Mouse (Mus musculus): ENCODE data around the gene Zfp108. TPM values are rescaled to one million over a fixed set of nuclear protein-coding genes. Genes with fewer than 3 reads are reported as not detected.

Gene Zfp108
- total RNA-seq, 2 experiments from 2014 or later: not detected

Other genes with a start within 250 kb of the Zfp108 start
- gene Vmn1r183, start 201.5 kb upstream of the Zfp108 start, total RNA-seq (2015; ENCODE audit: low replicate concordance): not detected in 2 replicates
- not detected in 2 replicates for gene Vmn1r183, start 201.5 kb upstream of the Zfp108 start, total RNA-seq (2017; ENCODE audit: low replicate concordance)
- 7.3 and 8.6 TPM in 2 replicates for gene Zfp180, start 172.9 kb upstream of the Zfp108 start, total RNA-seq (2015; ENCODE audit: low replicate concordance)
- 11.0 and 15.3 TPM in 2 replicates for gene Zfp180, start 172.9 kb upstream of the Zfp108 start, total RNA-seq (2017; ENCODE audit: low replicate concordance)
- gene Zfp112, start 142.5 kb upstream of the Zfp108 start, total RNA-seq (2015; ENCODE audit: low replicate concordance): not detected in 2 replicates
- 0.14 and 1.0 TPM in 2 replicates for gene Zfp112, start 142.5 kb upstream of the Zfp108 start, total RNA-seq (2017; ENCODE audit: low replicate concordance)
- gene Zfp235, start 120.6 kb upstream of the Zfp108 start, total RNA-seq (2015; ENCODE audit: low replicate concordance): 0.19 and 1.9 TPM in 2 replicates
- 1.4 TPM in 2 replicates for gene Zfp235, start 120.6 kb upstream of the Zfp108 start, total RNA-seq (2017; ENCODE audit: low replicate concordance)
- not detected in 2 replicates for gene Zfp114, start 79.7 kb upstream of the Zfp108 start, total RNA-seq (2015; ENCODE audit: low replicate concordance)
- gene Zfp114, start 79.7 kb upstream of the Zfp108 start, total RNA-seq (2017; ENCODE audit: low replicate concordance): 0.60 TPM in 1 of 2 replicates, not detected in the other
- 1.9 TPM in 2 replicates for gene Zfp111, start 43.4 kb upstream of the Zfp108 start, total RNA-seq (2015; ENCODE audit: low replicate concordance)
- 0.43 and 1.3 TPM in 2 replicates for gene Zfp111, start 43.4 kb upstream of the Zfp108 start, total RNA-seq (2017; ENCODE audit: low replicate concordance)
- gene Zfp109, start 17.2 kb upstream of the Zfp108 start, total RNA-seq (2015; ENCODE audit: low replicate concordance): not detected in 2 replicates
- 2.1 TPM in 1 of 2 replicates, not detected in the other for gene Zfp109, start 17.2 kb upstream of the Zfp108 start, total RNA-seq (2017; ENCODE audit: low replicate concordance)
- not detected in 2 replicates for gene Zfp93, start 15.6 kb downstream of the Zfp108 start, total RNA-seq (2015; ENCODE audit: low replicate concordance)
- gene Zfp93, start 15.6 kb downstream of the Zfp108 start, total RNA-seq (2017; ENCODE audit: low replicate concordance): 0.70 TPM in 1 of 2 replicates, not detected in the other
- gene Zfp61, start 46.4 kb downstream of the Zfp108 start, total RNA-seq (2015; ENCODE audit: low replicate concordance): 1.2 and 2.1 TPM in 2 replicates
- gene Zfp61, start 46.4 kb downstream of the Zfp108 start, total RNA-seq (2017; ENCODE audit: low replicate concordance): 0.77 and 4.0 TPM in 2 replicates
- gene Zfp94, start 61.9 kb downstream of the Zfp108 start, total RNA-seq (2015; ENCODE audit: low replicate concordance): 1.0 TPM in 1 of 2 replicates, not detected in the other
- gene Zfp94, start 61.9 kb downstream of the Zfp108 start, total RNA-seq (2017; ENCODE audit: low replicate concordance): 0.34 and 1.3 TPM in 2 replicates
- not detected in 2 replicates for gene Tescl, start 79.1 kb downstream of the Zfp108 start, total RNA-seq (2015; ENCODE audit: low replicate concordance)
- gene Tescl, start 79.1 kb downstream of the Zfp108 start, total RNA-seq (2017; ENCODE audit: low replicate concordance): not detected in 2 replicates
- not detected in 2 replicates for gene Lypd5, start 94.4 kb downstream of the Zfp108 start, total RNA-seq (2015; ENCODE audit: low replicate concordance)
- gene Lypd5, start 94.4 kb downstream of the Zfp108 start, total RNA-seq (2017; ENCODE audit: low replicate concordance): not detected in 2 replicates
- gene Kcnn4, start 115.5 kb downstream of the Zfp108 start, total RNA-seq (2015; ENCODE audit: low replicate concordance): 102 and 125 TPM in 2 replicates
- gene Kcnn4, start 115.5 kb downstream of the Zfp108 start, total RNA-seq (2017; ENCODE audit: low replicate concordance): 244 and 272 TPM in 2 replicates
- gene Smg9, start 144.8 kb downstream of the Zfp108 start, total RNA-seq (2015; ENCODE audit: low replicate concordance): 9.6 and 11.1 TPM in 2 replicates
- 13.3 and 16.0 TPM in 2 replicates for gene Smg9, start 144.8 kb downstream of the Zfp108 start, total RNA-seq (2017; ENCODE audit: low replicate concordance)
- gene Irgc1, start 197.5 kb downstream of the Zfp108 start, total RNA-seq (2015; ENCODE audit: low replicate concordance): not detected in 2 replicates
- not detected in 2 replicates for gene Irgc1, start 197.5 kb downstream of the Zfp108 start, total RNA-seq (2017; ENCODE audit: low replicate concordance)
- gene Plaur, start 207.7 kb downstream of the Zfp108 start, total RNA-seq (2015; ENCODE audit: low replicate concordance): 28.4 and 30.9 TPM in 2 replicates
- 19.4 and 34.9 TPM in 2 replicates for gene Plaur, start 207.7 kb downstream of the Zfp108 start, total RNA-seq (2017; ENCODE audit: low replicate concordance)
- gene Cadm4, start 227.2 kb downstream of the Zfp108 start, total RNA-seq (2015; ENCODE audit: low replicate concordance): not detected in 2 replicates
- 0.77 TPM in 1 of 2 replicates, not detected in the other for gene Cadm4, start 227.2 kb downstream of the Zfp108 start, total RNA-seq (2017; ENCODE audit: low replicate concordance)

Measured in erythroblast, adult 5-6 weeks (primary cell).